Mouse (Mus musculus): ENCODE results near the gene Itgav.

The Itgav gene

DNA sequence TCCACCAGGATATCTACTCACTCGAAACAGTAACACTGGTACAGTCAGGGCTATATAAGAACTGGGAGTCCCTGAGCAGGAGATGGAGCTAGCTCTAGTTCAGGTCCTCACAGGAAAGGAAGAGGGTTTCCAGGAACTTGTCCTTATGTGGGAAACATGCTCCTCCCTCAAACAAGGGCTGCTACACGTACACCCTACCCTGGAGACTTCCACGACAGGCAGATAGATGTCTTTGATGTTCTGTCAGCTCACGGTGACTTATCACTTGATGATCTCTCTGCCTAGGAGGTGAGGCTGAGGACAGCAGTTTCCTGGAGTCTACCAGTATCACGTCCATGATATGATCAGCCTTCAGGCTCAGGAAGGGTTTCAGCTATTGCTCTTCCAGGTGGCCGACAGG, 21.1 kb downstream of the Itgav start:
- no peak for DNase-seq (ENCODE audit: low read depth, low spot score)

DNA sequence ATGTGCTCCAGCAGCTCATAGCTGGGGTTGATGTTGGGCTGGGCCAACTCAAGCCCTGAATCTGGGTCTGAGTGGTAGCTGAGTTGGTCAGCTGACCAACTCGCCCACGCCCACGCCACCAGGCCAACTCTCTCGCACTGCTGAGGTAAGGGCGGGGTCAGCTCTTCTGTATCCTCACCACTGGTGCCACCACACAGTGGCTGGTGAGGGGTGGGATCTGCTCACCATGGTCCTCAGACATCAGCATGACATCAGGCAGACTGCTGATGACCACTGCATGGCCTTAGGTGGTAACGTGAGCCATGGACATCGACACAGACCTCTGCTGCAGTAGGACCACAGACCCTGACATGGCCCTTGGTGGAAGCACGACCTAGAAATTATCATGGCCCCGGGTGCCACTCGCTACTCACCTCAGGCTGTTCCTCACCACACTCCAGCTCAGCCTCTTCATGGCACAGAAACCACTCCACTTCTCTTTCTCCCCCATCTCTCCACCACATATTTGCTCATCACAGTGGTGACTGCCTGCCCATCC, 24.5 kb downstream of the Itgav start:
- no peak for DNase-seq (ENCODE audit: low read depth, low spot score)

DNA sequence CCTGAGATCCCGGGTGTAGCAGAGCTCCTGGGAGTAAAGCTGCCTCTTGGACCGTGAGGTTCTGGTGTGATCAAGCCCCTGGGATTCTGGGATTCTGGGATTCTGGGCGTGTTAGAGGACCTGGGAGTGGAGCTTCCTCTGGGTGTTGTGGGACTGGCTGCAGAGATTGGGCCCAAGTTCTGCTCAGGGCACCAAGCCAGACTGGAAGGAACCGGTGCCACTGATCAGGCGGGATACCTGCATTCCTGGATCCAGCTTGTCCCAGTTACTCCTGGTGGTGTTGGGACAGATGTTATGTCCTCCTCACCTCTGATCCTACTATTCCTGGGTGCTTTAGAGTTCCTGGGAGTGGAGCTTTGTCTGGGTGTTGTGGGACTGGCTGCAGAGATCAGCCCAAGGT, 28.8 kb downstream of the Itgav start:
- DNase-seq (ENCODE audit: low read depth, low spot score): no peak

DNA sequence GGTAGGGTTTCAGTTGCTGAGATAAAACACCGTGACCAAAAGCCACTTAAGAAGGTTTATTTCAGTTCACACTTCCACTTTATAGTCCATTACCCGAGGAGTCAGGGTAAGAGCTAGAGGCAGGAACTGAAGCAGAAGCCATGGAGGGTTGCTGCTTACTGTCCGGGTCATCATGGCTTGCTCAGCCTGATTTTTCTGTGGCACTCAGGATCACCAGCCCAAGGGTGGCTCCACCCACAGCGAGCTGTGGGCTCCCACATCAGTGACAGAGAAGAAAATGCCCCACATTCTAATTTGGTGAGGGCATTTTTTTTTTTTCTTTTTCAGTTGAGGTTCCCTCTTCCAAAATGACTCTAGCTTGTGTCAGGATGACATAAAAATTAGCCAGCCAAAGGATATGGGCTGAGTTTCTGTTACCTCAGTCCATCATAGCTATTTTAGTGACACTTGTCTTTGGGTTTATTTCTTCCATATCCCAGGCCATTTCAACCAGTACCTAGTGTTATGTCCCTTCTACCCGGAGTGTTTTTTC, 30.2 kb downstream of the Itgav start:
- DNase-seq (ENCODE audit: low read depth, low spot score): no peak

DNA sequence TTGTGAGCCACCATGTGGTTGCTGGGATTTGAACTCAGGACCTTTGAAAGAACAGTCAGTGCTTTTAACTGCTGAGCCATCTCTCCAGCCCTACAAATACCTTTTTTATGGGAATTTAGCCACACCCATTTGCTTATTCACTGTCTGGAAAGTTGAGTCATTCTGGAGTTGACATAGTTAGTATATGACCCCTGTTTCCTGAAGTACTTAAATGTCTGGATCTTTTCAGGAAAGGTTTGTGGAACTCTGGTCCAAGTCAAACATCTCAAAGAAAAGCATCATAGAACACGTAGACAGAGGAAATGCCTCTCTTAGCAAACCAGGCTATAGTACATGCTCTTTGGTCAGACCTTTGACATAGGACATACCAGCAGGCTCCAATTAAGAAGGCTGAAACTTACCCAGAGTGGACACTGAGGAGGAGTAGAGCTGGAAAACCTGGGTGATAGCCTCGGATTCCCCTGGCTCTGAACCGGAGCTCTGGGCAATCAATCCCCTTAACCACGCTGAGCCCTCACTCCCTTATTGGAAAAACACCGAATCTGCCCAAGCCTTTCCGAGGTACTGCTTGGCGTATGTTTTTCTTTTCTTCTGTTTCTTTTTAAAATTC, 34.5 kb downstream of the Itgav start:
- DNase-seq (ENCODE audit: low read depth, low spot score): no peak

DNA sequence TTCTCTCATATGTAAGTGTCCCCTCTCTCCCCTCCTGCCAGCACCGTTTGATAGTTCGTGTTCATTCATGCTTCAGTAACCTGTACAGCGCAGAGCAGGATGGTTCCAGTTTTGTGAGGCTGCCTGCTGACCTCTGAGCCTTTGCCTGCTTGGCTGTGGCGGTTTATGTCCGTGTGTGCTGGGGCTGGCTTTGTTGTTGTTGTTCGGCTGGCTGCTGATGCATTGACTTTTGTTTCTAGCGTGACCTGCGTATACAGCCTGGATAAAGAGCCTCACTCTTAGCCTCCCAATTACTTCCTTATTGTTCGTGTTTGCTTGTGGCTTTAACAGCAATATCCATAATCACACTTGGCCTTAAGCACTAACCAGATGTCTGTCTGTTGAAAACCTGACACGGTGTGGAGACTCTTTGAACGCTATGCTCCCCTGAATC, 35.0 kb downstream of the Itgav start:
- DNase-seq (ENCODE audit: low read depth, low spot score): no peak

DNA sequence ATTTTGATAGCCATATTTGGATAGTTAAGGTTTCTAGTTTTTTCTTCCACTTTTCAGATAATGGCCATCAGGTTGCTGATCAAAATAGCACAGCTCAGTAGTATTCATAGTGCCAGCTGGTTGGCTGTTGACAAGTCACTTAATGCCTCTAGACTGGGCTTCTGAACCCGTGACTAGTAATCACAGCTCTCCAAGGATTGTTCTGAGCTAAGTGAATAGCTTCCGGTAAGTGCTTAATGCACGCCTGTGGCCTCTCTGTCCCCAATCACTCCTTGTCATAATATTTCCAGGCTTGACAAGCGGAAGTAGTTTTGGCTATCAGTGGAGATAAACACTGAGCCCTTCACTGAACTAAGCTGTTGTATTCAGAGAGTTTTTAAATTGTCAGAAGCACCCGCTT, 35.5 kb downstream of the Itgav start:
- no peak for DNase-seq (ENCODE audit: low read depth, low spot score)

DNA sequence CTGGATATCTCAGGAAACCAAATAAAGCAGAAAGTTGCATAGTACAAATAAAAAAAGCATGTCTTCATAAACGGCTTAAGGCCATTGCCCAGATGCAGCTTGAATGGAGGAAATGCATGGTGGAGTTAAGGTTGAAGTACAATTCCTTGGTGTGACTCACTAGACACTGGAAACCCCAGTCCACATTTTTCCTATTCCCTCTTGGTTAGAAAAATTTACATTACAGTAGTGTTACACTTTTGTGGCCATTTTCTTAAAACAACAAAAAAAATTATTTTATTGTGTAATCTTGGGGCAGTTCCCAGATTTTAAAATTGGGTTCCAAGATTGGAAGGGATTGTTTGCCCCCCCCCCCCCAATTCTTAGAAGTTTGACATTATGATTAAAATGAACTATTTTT, 35.9 kb downstream of the Itgav start:
- no peak for DNase-seq (ENCODE audit: low read depth, low spot score)

DNA sequence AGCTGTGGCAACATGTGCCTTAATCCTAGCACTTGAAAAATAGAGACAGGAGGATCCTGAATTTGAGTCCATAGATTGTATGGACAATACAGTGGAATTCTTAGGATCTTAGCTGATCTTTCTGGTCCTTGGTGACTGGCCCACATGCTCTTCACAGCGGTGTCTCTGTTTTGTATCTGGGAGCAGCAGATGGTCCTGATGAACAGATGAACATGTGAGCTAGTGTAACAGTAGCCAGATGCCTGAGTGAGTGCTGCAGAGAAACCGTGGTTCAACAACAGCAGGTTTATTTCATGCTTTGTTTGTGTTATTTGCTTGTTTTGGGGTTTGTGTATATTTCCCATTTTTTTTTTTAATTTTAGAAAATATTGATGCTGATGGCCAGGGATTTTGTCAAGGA, 37.3 kb downstream of the Itgav start:
- DNase-seq (ENCODE audit: low read depth, low spot score): no peak

DNA sequence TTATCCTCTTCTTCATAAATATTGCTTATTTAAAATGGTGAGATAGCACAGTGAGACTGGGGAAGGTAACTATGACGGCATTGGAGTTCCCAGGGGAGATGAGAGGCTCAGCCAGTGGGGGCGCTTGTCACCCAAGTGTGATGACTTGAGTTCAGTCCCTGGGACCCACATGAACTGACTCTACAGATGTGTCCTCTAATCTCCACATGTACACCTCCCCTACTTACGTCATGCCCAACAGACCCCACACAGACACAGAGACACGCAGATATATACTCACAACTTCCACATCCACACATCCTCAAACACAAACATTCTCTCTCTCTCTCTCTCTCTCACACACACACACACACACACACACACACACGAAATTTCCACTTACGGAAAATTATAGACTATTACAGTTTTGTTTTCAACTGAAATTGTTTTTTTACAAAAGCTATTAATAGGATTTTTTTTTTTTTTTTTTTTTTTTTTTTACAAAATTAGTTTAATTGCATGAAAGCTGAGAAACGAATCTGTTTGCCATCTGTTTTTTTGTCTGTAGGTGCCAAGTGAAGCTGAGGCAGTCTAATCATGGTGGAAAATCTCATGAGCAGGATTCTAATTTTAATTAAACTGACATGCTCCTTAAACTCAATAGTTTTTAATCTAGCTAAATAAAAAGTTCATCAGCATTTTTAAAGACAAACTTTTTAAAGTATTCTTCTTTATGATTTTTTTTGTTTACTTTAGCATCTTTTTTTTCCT, 38.1 kb downstream of the Itgav start:
- DNase-seq (ENCODE audit: low read depth, low spot score): no peak

DNA sequence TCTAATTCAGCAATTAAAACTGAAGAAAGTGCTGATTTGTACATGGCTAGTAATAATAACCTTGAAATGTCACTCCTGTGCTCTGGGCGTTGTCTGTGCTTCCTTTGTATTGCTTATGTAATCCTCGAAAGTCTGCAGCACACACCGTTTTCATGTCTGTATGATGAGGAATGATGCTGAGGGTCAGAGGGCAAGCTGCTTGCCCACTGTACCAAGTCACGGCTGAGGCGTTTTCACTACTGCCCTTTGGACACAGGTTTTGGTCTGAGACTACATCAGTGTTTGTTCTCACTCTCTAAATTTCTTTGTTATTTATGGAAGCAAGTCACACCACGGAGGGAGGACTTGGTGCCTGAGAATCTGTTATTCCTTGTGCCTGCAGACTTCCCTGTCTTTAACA, 41.9 kb downstream of the Itgav start:
- DNase-seq (ENCODE audit: low read depth, low spot score): no peak

DNA sequence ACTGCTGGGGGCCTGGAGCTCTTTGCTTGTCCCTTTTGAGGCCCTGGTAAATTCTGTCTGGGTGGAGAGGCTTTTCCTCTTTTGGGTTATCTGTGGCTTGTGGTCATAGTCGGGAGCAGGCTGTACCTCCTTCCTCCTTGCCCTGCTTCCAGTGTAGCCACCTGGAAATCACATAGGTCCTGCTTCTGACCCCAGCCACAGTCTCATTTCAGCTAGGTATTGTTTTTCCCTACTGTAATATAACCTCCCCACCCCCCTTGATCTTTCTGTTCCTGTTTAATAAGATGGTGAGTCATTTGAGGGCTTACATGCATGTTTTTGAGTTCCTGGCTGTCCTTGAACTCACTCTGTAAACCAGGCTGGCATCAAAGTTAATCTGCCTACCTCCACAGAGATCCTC, 42.7 kb downstream of the Itgav start:
- no peak for DNase-seq (ENCODE audit: low read depth, low spot score)

DNA sequence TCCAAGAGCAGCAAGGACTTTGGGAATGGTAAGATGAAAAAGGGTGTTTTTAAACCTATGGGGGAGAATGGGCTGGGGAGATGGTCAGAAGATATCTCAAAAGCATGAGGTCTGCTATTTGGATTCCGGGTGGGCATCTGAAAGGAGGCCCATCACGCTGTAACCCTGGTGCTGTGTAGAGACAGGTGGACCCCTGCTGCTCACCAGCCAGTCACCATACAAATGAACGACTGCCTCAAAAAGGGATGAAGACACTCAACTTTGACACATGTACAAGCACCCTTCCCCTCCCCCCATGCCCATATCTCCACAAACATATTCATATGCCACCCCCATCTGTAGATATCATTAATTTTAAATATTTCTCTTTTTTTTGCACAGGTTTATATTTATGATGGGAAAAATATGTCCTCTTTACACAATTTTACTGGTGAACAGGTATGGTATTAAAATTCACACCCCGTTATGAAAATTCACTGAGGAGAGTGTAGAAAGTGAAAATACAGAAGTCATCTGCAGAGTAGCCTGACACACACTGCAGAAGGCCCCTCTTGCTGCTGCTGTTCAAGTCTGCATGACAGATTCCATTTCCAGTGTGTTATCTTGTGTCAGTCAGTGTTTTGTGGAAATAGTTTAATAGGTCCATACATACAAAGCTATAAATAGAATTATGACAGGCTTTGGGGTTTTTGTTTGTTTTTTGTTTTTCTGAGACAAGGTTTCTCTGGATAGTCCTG, 44.3 kb downstream of the Itgav start:
- no peak for DNase-seq (ENCODE audit: low read depth, low spot score)

DNA sequence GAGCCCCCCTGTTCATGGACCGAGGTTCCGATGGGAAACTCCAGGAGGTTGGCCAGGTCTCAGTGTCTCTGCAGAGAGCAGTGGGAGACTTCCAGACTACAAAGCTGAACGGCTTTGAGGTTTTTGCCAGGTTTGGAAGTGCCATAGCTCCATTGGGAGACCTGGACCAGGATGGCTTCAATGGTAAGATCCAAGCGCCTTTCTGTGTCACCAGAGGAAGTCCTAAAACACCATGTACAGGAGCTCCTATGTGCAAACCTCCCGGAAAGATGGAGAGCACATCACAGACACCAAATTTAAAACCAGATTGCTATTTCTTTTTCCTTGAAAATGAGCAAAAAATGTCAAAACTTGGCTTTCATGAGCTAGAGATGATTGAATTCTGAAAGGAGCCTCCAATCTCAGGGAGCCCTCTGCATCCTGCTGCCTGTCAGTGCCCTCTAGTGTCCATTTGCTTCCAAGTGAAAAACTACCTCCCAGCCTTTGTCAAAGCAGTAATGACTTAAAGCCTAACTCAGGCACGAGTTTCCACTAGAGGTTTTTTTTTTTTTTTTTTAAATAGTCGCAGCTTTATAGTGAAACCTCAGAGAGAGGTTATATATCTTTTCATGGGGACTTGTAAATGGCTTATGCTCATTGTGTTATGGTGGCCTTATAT, 47.1 kb downstream of the Itgav start:
- no peak for DNase-seq (ENCODE audit: low read depth, low spot score)

DNA sequence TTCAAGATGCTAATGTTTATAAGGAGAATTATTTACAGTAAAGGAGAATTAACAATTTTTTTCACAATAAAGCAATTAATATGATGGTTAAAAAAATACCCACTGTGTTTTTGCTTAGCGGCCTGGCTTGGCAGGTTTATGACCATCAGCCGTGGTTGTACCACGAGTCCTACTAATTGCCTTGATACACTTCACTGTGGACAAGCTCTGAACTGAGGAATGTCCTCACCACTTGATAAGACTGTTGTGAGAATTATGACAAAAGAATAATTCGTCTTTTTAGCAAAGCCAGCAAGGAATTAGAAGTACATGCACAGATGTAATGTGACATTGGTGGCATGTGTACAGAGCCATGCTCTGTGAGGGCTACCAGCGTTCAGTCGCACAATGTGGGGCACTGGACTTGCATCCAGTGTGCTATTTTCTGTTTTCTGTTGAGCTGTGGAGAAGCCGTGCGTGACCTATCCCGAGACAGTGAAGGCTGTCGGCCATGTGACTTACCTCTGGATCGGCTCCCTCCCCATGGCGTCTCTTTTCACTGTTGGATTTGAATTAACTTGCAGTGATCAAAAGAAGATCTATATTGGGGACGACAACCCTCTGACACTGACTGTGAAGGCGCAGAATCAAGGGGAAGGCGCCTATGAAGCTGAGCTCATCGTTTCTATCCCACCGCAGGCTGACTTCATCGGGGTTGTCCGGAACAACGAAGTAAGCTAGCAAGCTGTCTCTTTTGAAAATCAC, 67.3 kb downstream of the Itgav start:
- DNase-seq (ENCODE audit: low read depth, low spot score): no peak

DNA sequence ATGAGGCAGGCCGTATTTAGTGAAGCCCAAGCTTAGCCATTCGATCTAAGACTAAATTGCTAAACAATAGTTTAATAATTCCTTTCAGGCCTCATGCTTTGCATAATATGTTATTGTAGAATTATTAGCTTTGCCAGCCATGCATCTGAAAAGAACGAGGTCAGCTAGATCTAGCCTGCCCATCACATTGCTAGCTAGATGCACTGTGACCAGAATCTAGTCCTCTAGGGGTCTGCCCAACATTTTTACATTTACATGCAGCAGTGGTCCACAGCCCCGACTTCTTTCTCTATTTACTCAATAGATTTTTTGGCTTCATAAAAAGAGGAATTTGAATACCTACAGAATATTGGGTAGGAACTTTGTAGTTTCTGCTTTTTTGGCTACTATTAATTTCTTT, 67.9 kb downstream of the Itgav start:
- no peak for DNase-seq (ENCODE audit: low read depth, low spot score)

DNA sequence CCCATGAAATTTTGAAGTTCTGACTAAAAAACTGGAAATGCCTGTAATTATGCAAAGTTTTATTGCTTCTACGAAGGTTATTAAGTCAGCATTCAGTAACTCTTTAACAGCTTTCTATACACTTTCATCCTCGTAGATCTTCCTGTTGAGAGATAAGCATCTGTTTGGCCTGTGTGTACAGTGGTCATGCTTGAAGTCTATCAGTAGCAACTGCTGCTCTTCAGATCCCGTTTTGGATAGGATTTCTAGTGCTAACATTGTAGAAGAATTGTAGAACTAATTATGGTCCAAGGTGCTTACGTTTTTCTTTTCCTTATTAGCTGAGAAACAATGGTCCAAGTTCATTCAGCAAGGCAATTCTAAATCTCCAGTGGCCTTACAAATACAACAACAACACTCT, 71.6 kb downstream of the Itgav start:
- no peak for DNase-seq (ENCODE audit: low read depth, low spot score)

DNA sequence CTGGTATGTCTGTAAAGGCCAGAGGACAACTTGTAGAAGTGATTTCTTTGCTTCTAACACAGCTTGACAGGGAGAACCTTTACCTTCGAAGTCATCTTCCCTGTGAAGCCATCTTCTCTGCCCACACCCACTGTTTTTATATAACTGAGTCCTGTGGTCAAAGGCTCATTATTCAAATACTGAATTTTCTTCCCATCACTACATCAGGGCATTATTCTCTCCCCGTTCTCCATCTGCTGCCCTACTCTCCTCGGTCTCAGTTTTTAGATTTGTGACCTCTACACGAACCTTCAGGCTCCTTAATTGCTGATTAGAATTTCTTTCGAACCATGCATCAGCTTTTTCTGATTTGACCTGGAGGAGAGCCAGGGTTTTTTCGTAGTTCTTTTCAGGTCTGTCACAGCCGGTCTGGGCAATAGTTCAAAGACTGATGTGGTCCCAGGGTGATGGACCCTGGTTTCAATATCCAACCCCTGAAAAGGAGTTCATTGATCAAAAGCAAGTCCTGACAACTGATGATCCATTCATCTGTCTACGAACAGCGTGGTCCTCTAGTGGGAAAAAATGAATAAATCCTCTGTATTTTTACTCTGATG, 73.8 kb downstream of the Itgav start:
- no peak for DNase-seq (ENCODE audit: low read depth, low spot score)

DNA sequence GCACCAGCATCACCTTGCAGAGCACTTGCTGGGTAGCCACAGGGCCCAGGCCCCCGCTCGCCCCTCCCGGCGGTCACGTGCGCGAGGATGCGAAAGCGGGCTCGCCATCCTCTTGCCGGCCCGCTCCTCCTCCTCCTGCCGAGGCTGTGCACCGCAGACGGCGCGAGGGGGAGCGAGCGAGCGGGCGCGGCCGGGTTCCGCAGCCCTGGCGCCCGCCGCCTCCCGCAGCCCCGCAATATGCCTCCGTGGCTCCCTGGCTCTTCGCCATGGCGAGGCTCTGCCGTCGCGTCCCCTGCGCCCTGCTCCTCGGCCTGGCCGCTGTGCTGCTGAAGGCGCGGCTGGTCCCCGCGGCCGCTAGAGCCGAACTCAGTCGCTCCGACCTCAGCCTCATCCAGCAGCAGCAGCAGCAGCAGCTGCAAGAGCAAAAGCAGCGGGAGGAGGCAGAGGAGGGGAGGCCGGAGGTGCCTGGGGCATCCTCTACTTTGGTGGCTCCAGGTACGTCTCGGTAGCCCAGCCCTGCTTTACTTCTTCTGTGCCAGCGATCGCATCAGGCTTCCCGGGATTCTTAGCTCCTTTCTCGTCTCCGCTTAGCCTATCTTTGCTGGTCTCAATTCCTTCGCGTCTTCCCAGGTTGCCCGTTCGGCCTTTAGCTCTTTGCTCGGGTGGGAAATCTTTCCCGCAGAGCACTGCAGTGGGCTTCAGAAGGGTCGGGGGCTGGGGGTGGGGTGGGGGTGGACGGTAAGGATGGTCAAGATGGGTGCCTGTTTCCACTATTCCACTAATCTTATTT, 88.5 kb downstream of the Itgav start, which contains the start of gene Fam171b:
Fam171b (plus strand) TSS at position 154 of the 790 bp plus-strand sequence.
- peak; percentile 63 for DNase-seq (ENCODE audit: low read depth, low spot score)
